ENCODE assay signal across 13 mouse cellular contexts in the genomic region with DNA sequence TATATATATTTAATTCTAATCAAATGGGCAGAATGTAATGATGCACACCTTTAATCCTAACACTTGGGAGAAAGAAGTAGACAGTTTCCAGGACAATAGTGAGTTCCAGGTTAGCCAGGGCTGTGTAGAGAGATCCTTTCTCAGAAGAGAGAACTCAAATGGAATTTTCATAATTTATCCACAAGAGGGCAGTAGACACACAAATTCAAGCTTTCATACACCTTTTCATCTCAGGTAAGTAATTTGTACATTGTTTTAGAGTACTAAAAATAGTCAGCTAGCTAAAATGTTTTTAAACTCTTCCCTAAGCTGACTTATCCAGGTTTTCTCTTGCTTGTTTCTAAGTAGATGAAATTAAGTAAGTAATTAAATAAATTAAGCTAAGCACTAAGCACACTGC. TPM values are rescaled to one million over a fixed set of nuclear protein-coding genes. Genes with fewer than 3 reads are reported as not detected.
DNase-seq lines count a peak whose midpoint lies in the region; ATAC-seq and TF ChIP-seq lines count a peak whose summit lies in the region.
"Had no signal": no experiment of that assay in that cellular context is flagged by ENCODE, and none has a peak within 500 bp of the region (broad histone marks: within the 10 kb centered on the region; RNA-seq: fewer than 3 reads in every experiment).

No protein-coding gene starts in this region.

- no peak for TF ChIP-seq EP300 in MEL (IDR thresholded peaks at IDR 0.05; ENCODE audit: low read depth in 1 of 2, low read length in 2 of 2)

- no peaks in the 10 kb centered on the region for H3K4me1 ChIP-seq in cerebellum, adult 2 months (ENCODE audit: control insufficient read depth, insufficient read depth, low read length)
- peaks cover under 1% of the 10 kb centered on the region; the same call in 1 of the 2 replicates for H3K4me1 ChIP-seq in limb, embryonic 14.5 days (ENCODE audit: control insufficient read depth, insufficient read depth, low read length)
- H3K4me1 ChIP-seq in limb, embryonic 10.5 days = peaks cover under 1% of the 10 kb centered on the region
- peaks cover 2 to 19% of the 10 kb centered on the region in 2 experiments for H3K4me1 ChIP-seq in MEL (ENCODE audit: control insufficient read depth in 1 of 2, insufficient read depth in 2 of 2, low read length in 2 of 2)
- H3K4me1 ChIP-seq in intestine, embryonic 16.5 days (ENCODE audit: control insufficient read depth, insufficient read depth, low read length) = peaks cover 7% of the 10 kb centered on the region

- peak; percentile 14; the same call in 1 of the 2 replicates for TF ChIP-seq CTCF in cerebellum, adult 2 months (IDR thresholded peaks at IDR 0.05; ENCODE audit: borderline replicate concordance, insufficient read depth, low read depth, low read length)
- peak in 2 of 3 experiments; percentile 38 to 57; a peak in 4 of 6 replicates for TF ChIP-seq CTCF in MEL (IDR thresholded peaks at IDR 0.05 in 2 of 3, conservative IDR thresholded peaks at IDR 0.05 in 1 of 3; ENCODE audit: control insufficient read depth in 1 of 3, insufficient read depth in 1 of 3, low read depth in 2 of 3, low read length in 3 of 3, poor library complexity in 1 of 3, severe bottlenecking in 1 of 3)

- peak in 1 of 2 experiments; percentile 7 for DNase-seq in cerebellum, adult 2 months
- DNase-seq in cerebellum, postnatal 14 days = no peak
- DNase-seq in limb, embryonic 14.5 days (ENCODE audit: low spot score) = peak; percentile 10
- DNase-seq in limb, embryonic 10.5 days (ENCODE audit: low spot score) = no peak
- peak; percentile 48 for DNase-seq in MEL (ENCODE audit: low read depth, low spot score)
- no peak for DNase-seq in left cerebral cortex, postnatal 4 days
- no peak for DNase-seq in right cerebral cortex, adult 18-20 months
- DNase-seq: B cell, adult 2 months had no signal

- H3K4me3 ChIP-seq in cerebellum, adult 2 months (replicated peaks; ENCODE audit: insufficient read depth, low read depth, low read length) = no peak overlapping the region
- H3K4me3 ChIP-seq in limb, embryonic 14.5 days (replicated peaks; ENCODE audit: low read length) = no peak overlapping the region
- no peak overlapping the region for H3K4me3 ChIP-seq in limb, embryonic 10.5 days
- no peak overlapping the region for H3K4me3 ChIP-seq in MEL (ENCODE audit: control insufficient read depth in 1 of 2, insufficient read depth in 1 of 2, low read depth in 2 of 2, low read length in 2 of 2)
- H3K4me3 ChIP-seq in intestine, embryonic 16.5 days (ENCODE audit: low read length) = no peak overlapping the region
- H3K4me3 ChIP-seq: liver, embryonic 15.5 days had no signal

- TF ChIP-seq POLR2A in cerebellum, adult 2 months (IDR thresholded peaks at IDR 0.05; ENCODE audit: borderline replicate concordance, insufficient read depth, low read length) = no peak
- no peak for TF ChIP-seq POLR2A in limb, embryonic 14.5 days (IDR thresholded peaks at IDR 0.05; ENCODE audit: borderline replicate concordance, extremely low read depth, insufficient read depth, insufficient read length)
- no peak for TF ChIP-seq POLR2A in MEL (IDR thresholded peaks at IDR 0.05; ENCODE audit: control insufficient read depth in 1 of 2, insufficient read depth in 1 of 2, low read depth in 1 of 2, low read length in 2 of 2, poor library complexity in 1 of 2)

- no peaks in the 10 kb centered on the region for H3K27me3 ChIP-seq in cerebellum, adult 2 months (ENCODE audit: control insufficient read depth, insufficient read depth, low read length)
- no peaks in the 10 kb centered on the region for H3K27me3 ChIP-seq in limb, embryonic 14.5 days (ENCODE audit: control insufficient read depth, insufficient read depth, low read length)
- H3K27me3 ChIP-seq in limb, embryonic 10.5 days (ENCODE audit: low read depth, poor library complexity, severe bottlenecking) = no peaks in the 10 kb centered on the region
- no peaks in the 10 kb centered on the region for H3K27me3 ChIP-seq in MEL (ENCODE audit: control insufficient read depth in 1 of 2, insufficient read depth in 2 of 2, low read length in 2 of 2)
- H3K27me3 ChIP-seq in intestine, embryonic 16.5 days (replicated peaks; ENCODE audit: control insufficient read depth, insufficient read depth, low read length) = no peaks in the 10 kb centered on the region
- H3K27me3 ChIP-seq: liver, embryonic 15.5 days had no signal

- TF ChIP-seq RAD21 in MEL (IDR thresholded peaks at IDR 0.05; ENCODE audit: low read depth, low read length) = peak; percentile 43

- no peak for ATAC-seq in limb, embryonic 14.5 days (ENCODE audit: low FRiP score, low read depth)
- ATAC-seq in intestine, embryonic 16.5 days = peak; percentile 23

- no peak overlapping the region for H3K27ac ChIP-seq in cerebellum, adult 2 months (ENCODE audit: insufficient read depth, low read length)
- no peak overlapping the region for H3K27ac ChIP-seq in limb, embryonic 14.5 days (replicated peaks; ENCODE audit: low read depth, low read length)
- no peak overlapping the region for H3K27ac ChIP-seq in limb, embryonic 10.5 days
- H3K27ac ChIP-seq in MEL (ENCODE audit: control insufficient read depth, low read depth, low read length) = no peak overlapping the region
- H3K27ac ChIP-seq in intestine, embryonic 16.5 days (ENCODE audit: low read length) = no peak overlapping the region
- H3K27ac ChIP-seq: liver, embryonic 15.5 days had no signal

- H3K79me2 ChIP-seq in MEL (ENCODE audit: control insufficient read depth, insufficient read depth, low read length, poor library complexity) = peaks cover 6% of the 10 kb centered on the region

- H3K36me3 ChIP-seq in limb, embryonic 14.5 days (ENCODE audit: control insufficient read depth, insufficient read depth, low read length) = peaks cover 29% of the 10 kb centered on the region
- H3K36me3 ChIP-seq in limb, embryonic 10.5 days = peaks cover 64% of the 10 kb centered on the region
- peaks cover 16 to 34% of the 10 kb centered on the region in 2 experiments for H3K36me3 ChIP-seq in MEL (ENCODE audit: control insufficient read depth in 1 of 2, insufficient read depth in 2 of 2, low read length in 2 of 2)
- no peaks in the 10 kb centered on the region for H3K36me3 ChIP-seq in intestine, embryonic 16.5 days (ENCODE audit: control insufficient read depth, insufficient read depth, low read length)

- H3K4me2 ChIP-seq in limb, embryonic 14.5 days (replicated peaks; ENCODE audit: low read depth, low read length, severe bottlenecking) = no peak overlapping the region
- no peak overlapping the region for H3K4me2 ChIP-seq in intestine, embryonic 16.5 days (ENCODE audit: low read depth, low read length)
- H3K4me2 ChIP-seq: liver, embryonic 15.5 days had no signal

- intact Hi-C loops in left cerebral cortex, postnatal 4 days (cut with DNase I) = loop anchor here (5.0 kb wide), 1 partner anchor 63 kb away; no protein-coding TSS in a partner anchor

- H3K9ac ChIP-seq in limb, embryonic 14.5 days (ENCODE audit: low read depth, low read length, severe bottlenecking) = no peak overlapping the region
- no peak overlapping the region for H3K9ac ChIP-seq in MEL (ENCODE audit: control insufficient read depth, low read depth, low read length, poor library complexity, severe bottlenecking)
- H3K9ac ChIP-seq in intestine, embryonic 16.5 days (ENCODE audit: low read depth, low read length) = no peak overlapping the region
- H3K9ac ChIP-seq: liver, embryonic 15.5 days had no signal

- H3K9me3 ChIP-seq in limb, embryonic 14.5 days (ENCODE audit: control insufficient read depth, low read length) = no peaks in the 10 kb centered on the region
- no peaks in the 10 kb centered on the region for H3K9me3 ChIP-seq in limb, embryonic 10.5 days (replicated peaks)
- H3K9me3 ChIP-seq in MEL (replicated peaks; ENCODE audit: insufficient read depth, low read length) = no peaks in the 10 kb centered on the region
- no peaks in the 10 kb centered on the region for H3K9me3 ChIP-seq in intestine, embryonic 16.5 days (ENCODE audit: control insufficient read depth, low read length)
- H3K9me3 ChIP-seq: liver, embryonic 15.5 days had no signal

TF ChIP-seq in MEL, 35 proteins besides CTCF, POLR2A, EP300 and RAD21 (continues in another document):
- TF ChIP-seq SMC3 (IDR thresholded peaks at IDR 0.05; ENCODE audit: low read depth, low read length) = peak; percentile 41
- no peak for TF ChIP-seq ZC3H11A (IDR thresholded peaks at IDR 0.05; ENCODE audit: low read depth, low read length)

RNA-seq across cellular contexts. Expression of gene Gtf2a2, which starts 6.5 kb away (rescaled TPM):
- polyA plus RNA-seq in cerebellum, adult 2 months (2012; rRNA removed) = 89.4 and 96.4 TPM in 2 replicates
- polyA plus RNA-seq in limb, embryonic 14.5 days (2012; rRNA removed) = 101 and 108 TPM in 2 replicates
- polyA plus RNA-seq in limb, embryonic 14.5 days (2014; fragmentation: Nextera tagmentation; extraction: Ambion mirVana) = 197 and 204 TPM in 2 replicates
- 196 and 200 TPM in 2 replicates for polyA plus RNA-seq in limb, embryonic 10.5 days (2016; fragmentation: Nextera tagmentation; extraction: Ambion mirVana)
- 62.4 and 75.8 TPM in 2 replicates for total RNA-seq in MEL (2012; rRNA removed)
- polyA plus RNA-seq in MEL (2012; ENCODE audit: insufficient read depth in 1 of 2, insufficient read length in 2 of 2, low read depth in 1 of 2, low replicate concordance in 2 of 2, missing spikeins in 1 of 2) = 10 to 100 TPM in 1 of 2 experiments, not detected in 1; 74.9 TPM
- polyA plus RNA-seq in intestine, embryonic 16.5 days (2015; fragmentation: Nextera tagmentation; extraction: Ambion mirVana) = 139 and 151 TPM in 2 replicates
- 10 to 100 TPM; 88.7 to 91.6 TPM for total RNA-seq in left cerebral cortex, postnatal 4 days (2021)

RNA-seq across cellular contexts. Expression of gene Gcnt3, which starts 19.0 kb away (rescaled TPM):
- not detected in 2 replicates for polyA plus RNA-seq in cerebellum, adult 2 months (2012; rRNA removed)
- polyA plus RNA-seq in limb, embryonic 14.5 days (2012; rRNA removed) = 0.01 and 0.03 TPM in 2 replicates
- 0.04 and 0.06 TPM in 2 replicates for polyA plus RNA-seq in limb, embryonic 14.5 days (2014; fragmentation: Nextera tagmentation; extraction: Ambion mirVana)
- polyA plus RNA-seq in limb, embryonic 10.5 days (2016; fragmentation: Nextera tagmentation; extraction: Ambion mirVana) = not detected in 2 replicates
- total RNA-seq in MEL (2012; rRNA removed) = not detected in 2 replicates
- not detected for polyA plus RNA-seq in MEL (2012; ENCODE audit: insufficient read depth in 1 of 2, insufficient read length in 2 of 2, low read depth in 1 of 2, low replicate concordance in 2 of 2, missing spikeins in 1 of 2)
- polyA plus RNA-seq in intestine, embryonic 16.5 days (2015; fragmentation: Nextera tagmentation; extraction: Ambion mirVana) = 12.7 and 13.0 TPM in 2 replicates
- not detected for total RNA-seq in left cerebral cortex, postnatal 4 days (2021)
- total RNA-seq: adrenal gland, postnatal 4 days; common myeloid progenitor, adult 5-6 weeks; hematopoietic stem cell, adult 5-6 weeks had no signal
- polyA plus RNA-seq: liver, embryonic 15.5 days had no signal

RNA-seq across cellular contexts. Expression of gene Bnip2, which starts 29.6 kb away (rescaled TPM):
- 43.7 and 46.1 TPM in 2 replicates for polyA plus RNA-seq in cerebellum, adult 2 months (2012; rRNA removed)
- 67.3 and 83.8 TPM in 2 replicates for polyA plus RNA-seq in limb, embryonic 14.5 days (2012; rRNA removed)
- 118 and 119 TPM in 2 replicates for polyA plus RNA-seq in limb, embryonic 14.5 days (2014; fragmentation: Nextera tagmentation; extraction: Ambion mirVana)
- polyA plus RNA-seq in limb, embryonic 10.5 days (2016; fragmentation: Nextera tagmentation; extraction: Ambion mirVana) = 96.3 and 109 TPM in 2 replicates
- total RNA-seq in MEL (2012; rRNA removed) = 41.9 and 49.7 TPM in 2 replicates
- polyA plus RNA-seq in MEL (2012; ENCODE audit: insufficient read depth in 1 of 2, insufficient read length in 2 of 2, low read depth in 1 of 2, low replicate concordance in 2 of 2, missing spikeins in 1 of 2) = 10 to 100 TPM in 1 of 2 experiments, not detected in 1; 57.2 TPM
- polyA plus RNA-seq in intestine, embryonic 16.5 days (2015; fragmentation: Nextera tagmentation; extraction: Ambion mirVana) = 54.9 and 60.0 TPM in 2 replicates
- total RNA-seq in left cerebral cortex, postnatal 4 days (2021) = 10 to 100 TPM; 64.0 to 67.1 TPM

Comparison
In these comparisons a context has a peak if more than half of its experiments do, and no peak if none do; other contexts are left out.
1. DNase-seq: peak in limb, embryonic 14.5 days (single experiment) and MEL (single experiment); none in cerebellum, postnatal 14 days (0 of 2), limb, embryonic 10.5 days (single experiment), left cerebral cortex, postnatal 4 days (single experiment) and right cerebral cortex, adult 18-20 months (single experiment).
2. RNA of gene Gcnt3, which starts 19.0 kb away (polyA plus RNA-seq): 12.7 to 13.0 TPM in intestine, embryonic 16.5 days; 0.01 to 0.06 TPM in limb, embryonic 14.5 days, not detected in cerebellum, adult 2 months, not detected in limb, embryonic 10.5 days and not detected in MEL; every median in the first group is over 10 times any median in the second.